Comparison of ENCODE assay signal across 24 mouse cellular contexts in the genomic region with DNA sequence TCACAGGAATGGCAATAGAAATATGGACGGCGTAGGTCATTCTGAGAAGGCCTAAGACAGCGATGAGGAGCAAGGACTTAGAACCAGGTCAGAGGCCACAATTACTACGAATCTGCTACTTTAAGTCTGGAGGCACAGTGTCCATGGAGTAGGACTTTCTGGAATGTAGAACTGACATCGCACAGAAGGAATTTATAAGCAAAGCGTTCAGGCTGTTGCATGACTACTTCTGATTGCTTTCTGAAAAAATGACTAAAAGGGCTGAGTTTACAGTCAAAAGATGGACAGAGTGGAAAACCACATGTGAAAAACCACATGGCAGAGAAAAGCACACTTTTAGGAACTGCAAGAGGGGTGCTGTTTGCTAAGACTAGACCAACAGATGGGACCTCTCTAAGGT.
A peak's percentile ranks its signal among the peaks of the same experiment; 100 is the strongest.
DNase-seq lines count a peak whose midpoint lies in the region; ATAC-seq and TF ChIP-seq lines count a peak whose summit lies in the region.
"Had no signal": no experiment of that assay in that cellular context is flagged by ENCODE, and none has a peak within 500 bp of the region (broad histone marks: within the 10 kb centered on the region; RNA-seq: fewer than 3 reads in every experiment).

No protein-coding gene starts in this region.

- 0 out of 2 replicates have a peak overlapping the region, but pooled peaks have one; percentile 1 for H3K27ac ChIP-seq in gastrocnemius, adult 2 months
- H3K27ac ChIP-seq in kidney, postnatal 0 days = peak overlapping the region; percentile 3; the same call in 1 of the 2 replicates
- H3K27ac ChIP-seq in lung, postnatal 0 days (ENCODE audit: low read length) = no peak overlapping the region
- H3K27ac ChIP-seq in intestine, embryonic 15.5 days = peak overlapping the region; percentile 46; the same call in 1 of the 2 replicates
- no peak overlapping the region for H3K27ac ChIP-seq in neural tube, embryonic 15.5 days (replicated peaks)
- H3K27ac ChIP-seq: hindbrain, embryonic 15.5 days; liver, embryonic 15.5 days; macrophage; midbrain, embryonic 15.5 days; neural tube, embryonic 12.5 days had no signal

- H3K4me2 ChIP-seq in kidney, postnatal 0 days (ENCODE audit: low read length) = no peak overlapping the region
- no peak overlapping the region for H3K4me2 ChIP-seq in lung, postnatal 0 days (replicated peaks; ENCODE audit: low read depth, low read length)
- H3K4me2 ChIP-seq in intestine, embryonic 15.5 days (replicated peaks) = no peak overlapping the region
- no peak overlapping the region for H3K4me2 ChIP-seq in neural tube, embryonic 15.5 days
- H3K4me2 ChIP-seq: hindbrain, embryonic 15.5 days; liver, embryonic 15.5 days; midbrain, embryonic 15.5 days; neural tube, embryonic 12.5 days had no signal

- DNase-seq in gastrocnemius, adult 2 months = no peak
- no peak for DNase-seq in gastrocnemius, postnatal 36 days
- peak; percentile 68 for DNase-seq in kidney, postnatal 0 days (ENCODE audit: low spot score)
- no peak for DNase-seq in kidney, postnatal 10 days
- DNase-seq in lung, postnatal 0 days (ENCODE audit: low spot score) = peak; percentile 61
- DNase-seq in lung, adult 2 months = no peak
- DNase-seq: adrenal gland, postnatal 10 days; cerebellum, adult 9-10 months; forebrain, postnatal 0 days; gastrocnemius, postnatal 25 days; kidney, adult 11 months; layer of hippocampus, adult 9-11 months; liver; retina, postnatal 1 day; right cerebral cortex, postnatal 25 days; thymus, adult 18-20 months; thymus, postnatal 4 days had no signal

- no peak for TF ChIP-seq POLR2A in lung, adult 2 months (IDR thresholded peaks at IDR 0.05; ENCODE audit: borderline replicate concordance, extremely low read depth, low read depth, low read length)

- ATAC-seq in kidney, postnatal 0 days (replicated peaks; ENCODE audit: low FRiP score, low read depth) = no peak
- peak; percentile 55 for ATAC-seq in lung, postnatal 0 days
- ATAC-seq in intestine, embryonic 15.5 days = no peak
- ATAC-seq in neural tube, embryonic 15.5 days (ENCODE audit: low FRiP score) = no peak
- ATAC-seq: forebrain, postnatal 0 days; midbrain, embryonic 15.5 days had no signal

- H3K4me3 ChIP-seq in gastrocnemius, adult 2 months = no peak overlapping the region
- H3K4me3 ChIP-seq in kidney, postnatal 0 days (replicated peaks; ENCODE audit: low read depth, low read length) = no peak overlapping the region
- no peak overlapping the region for H3K4me3 ChIP-seq in lung, postnatal 0 days (ENCODE audit: low read depth, low read length)
- no peak overlapping the region for H3K4me3 ChIP-seq in lung, adult 2 months (replicated peaks; ENCODE audit: extremely low read depth, low read depth, low read length)
- no peak overlapping the region for H3K4me3 ChIP-seq in intestine, embryonic 15.5 days (replicated peaks)
- no peak overlapping the region for H3K4me3 ChIP-seq in neural tube, embryonic 15.5 days (replicated peaks)
- H3K4me3 ChIP-seq: hindbrain, embryonic 15.5 days; liver, embryonic 15.5 days; midbrain, embryonic 15.5 days; neural tube, embryonic 12.5 days had no signal

- 0 out of 2 replicates have a peak, but pooled peaks cover 3% of the 10 kb centered on the region for H3K4me1 ChIP-seq in kidney, postnatal 0 days (replicated peaks; ENCODE audit: insufficient read depth, low read length)
- no peaks in the 10 kb centered on the region for H3K4me1 ChIP-seq in lung, postnatal 0 days (ENCODE audit: insufficient read depth, low read depth, low read length)
- H3K4me1 ChIP-seq in lung, adult 2 months (ENCODE audit: control insufficient read depth, insufficient read depth, low read length) = no peaks in the 10 kb centered on the region
- H3K4me1 ChIP-seq in intestine, embryonic 15.5 days (replicated peaks) = no peaks in the 10 kb centered on the region
- H3K4me1 ChIP-seq in neural tube, embryonic 15.5 days = no peaks in the 10 kb centered on the region
- H3K4me1 ChIP-seq: hindbrain, embryonic 15.5 days; liver, embryonic 15.5 days; midbrain, embryonic 15.5 days; neural tube, embryonic 12.5 days had no signal

- no peak for TF ChIP-seq CTCF in gastrocnemius, adult 2 months (IDR thresholded peaks at IDR 0.05)
- no peak for TF ChIP-seq CTCF in kidney, postnatal 0 days (IDR thresholded peaks at IDR 0.05; ENCODE audit: low read depth)
- TF ChIP-seq CTCF in lung, postnatal 0 days (IDR thresholded peaks at IDR 0.05) = no peak
- no peak for TF ChIP-seq CTCF in lung, adult 2 months (IDR thresholded peaks at IDR 0.05; ENCODE audit: insufficient read depth, low read length)

- no peak overlapping the region for H3K9ac ChIP-seq in kidney, postnatal 0 days (ENCODE audit: low read depth, low read length)
- no peak overlapping the region for H3K9ac ChIP-seq in lung, postnatal 0 days (replicated peaks; ENCODE audit: low read depth)
- H3K9ac ChIP-seq in intestine, embryonic 15.5 days = no peak overlapping the region
- H3K9ac ChIP-seq in neural tube, embryonic 15.5 days (replicated peaks) = no peak overlapping the region
- H3K9ac ChIP-seq: forebrain, postnatal 0 days; hindbrain, embryonic 15.5 days; liver, embryonic 15.5 days; midbrain, embryonic 15.5 days; neural tube, embryonic 12.5 days had no signal

- no peak for TF ChIP-seq EP300 in lung, postnatal 0 days (IDR thresholded peaks at IDR 0.05)

- WGBS in kidney, postnatal 0 days = 66% methylated on average over 6 of the region's 6 CpGs
- 53% methylated on average over 6 of the region's 6 CpGs for WGBS in lung, postnatal 0 days
- WGBS in lung, adult 2 months = 70% methylated on average over 6 of the region's 6 CpGs
- WGBS in intestine, embryonic 15.5 days = 62% methylated on average over 6 of the region's 6 CpGs
- 88% methylated on average over 6 of the region's 6 CpGs for WGBS in neural tube, embryonic 15.5 days

- H3K9me3 ChIP-seq in kidney, postnatal 0 days (replicated peaks; ENCODE audit: low read length) = no peaks in the 10 kb centered on the region
- no peaks in the 10 kb centered on the region for H3K9me3 ChIP-seq in lung, postnatal 0 days (ENCODE audit: low read length)
- H3K9me3 ChIP-seq in intestine, embryonic 15.5 days = no peaks in the 10 kb centered on the region
- H3K9me3 ChIP-seq in neural tube, embryonic 15.5 days (replicated peaks) = no peaks in the 10 kb centered on the region
- H3K9me3 ChIP-seq: hindbrain, embryonic 15.5 days; liver, embryonic 15.5 days; midbrain, embryonic 15.5 days; neural tube, embryonic 12.5 days had no signal

- no peaks in the 10 kb centered on the region for H3K36me3 ChIP-seq in kidney, postnatal 0 days (ENCODE audit: insufficient read depth, low read length)
- H3K36me3 ChIP-seq in lung, postnatal 0 days (ENCODE audit: insufficient read depth, low read length) = no peaks in the 10 kb centered on the region
- H3K36me3 ChIP-seq in intestine, embryonic 15.5 days = no peaks in the 10 kb centered on the region
- H3K36me3 ChIP-seq in neural tube, embryonic 15.5 days = no peaks in the 10 kb centered on the region
- H3K36me3 ChIP-seq: hindbrain, embryonic 15.5 days; liver, embryonic 15.5 days; midbrain, embryonic 15.5 days; neural tube, embryonic 12.5 days had no signal

- intact Hi-C loops in gastrocnemius, adult 2 months (cut with DNase I) = no loop called here
- intact Hi-C loops in gastrocnemius, postnatal 36 days (cut with DNase I) = no loop called here

- no peaks in the 10 kb centered on the region for H3K27me3 ChIP-seq in kidney, postnatal 0 days (ENCODE audit: insufficient read depth, low read length)
- H3K27me3 ChIP-seq in lung, postnatal 0 days (replicated peaks; ENCODE audit: insufficient read depth, low read length) = no peaks in the 10 kb centered on the region
- H3K27me3 ChIP-seq in intestine, embryonic 15.5 days (replicated peaks) = no peaks in the 10 kb centered on the region
- H3K27me3 ChIP-seq in neural tube, embryonic 15.5 days (replicated peaks) = no peaks in the 10 kb centered on the region
- H3K27me3 ChIP-seq: hindbrain, embryonic 15.5 days; liver, embryonic 15.5 days; midbrain, embryonic 15.5 days; neural tube, embryonic 12.5 days had no signal

Comparison
In these comparisons a context has a peak if more than half of its experiments do, and no peak if none do; other contexts are left out.
1. DNase-seq: peak in kidney, postnatal 0 days (single experiment) and lung, postnatal 0 days (single experiment); none in gastrocnemius, adult 2 months (single experiment), gastrocnemius, postnatal 36 days (0 of 2), kidney, postnatal 10 days (single experiment) and lung, adult 2 months (single experiment).
2. H3K27ac ChIP-seq: peak in gastrocnemius, adult 2 months (single experiment), kidney, postnatal 0 days (single experiment) and intestine, embryonic 15.5 days (single experiment); none in lung, postnatal 0 days (single experiment) and neural tube, embryonic 15.5 days (single experiment).